Mouse (Mus musculus) embryonic facial prominence, embryonic 12.5 days (tissue): ENCODE results near the gene Vmp1. TPM values are rescaled to one million over a fixed set of nuclear protein-coding genes. Genes with fewer than 3 reads are reported as not detected.

ENCODE experiments used
- ATAC-seq: fragments of 200-750 bp; cut with Nextera tagmentation; 2 replicates; pipeline ENCODE4 v1.8.0; 2017; ENCODE audit not compliant: insufficient number of reproducible peaks, insufficient read depth, low FRiP score, low TSS enrichment
- H3K27ac ChIP-seq: fragments of 300-500 bp; sonication (generic); 2 replicates; pipeline ENCODE4 v1.5.1; 2016; ENCODE audit warnings: mild to moderate bottlenecking
- H3K27me3 ChIP-seq: fragments of 300-500 bp; sonication (generic); 2 replicates; pipeline ENCODE4 v1.6.1; 2016; ENCODE audit warnings: mild to moderate bottlenecking, moderate library complexity
- H3K36me3 ChIP-seq: fragments of 300-500 bp; sonication (generic); 2 replicates; pipeline ENCODE4 v1.6.1; 2016; ENCODE audit warnings: mild to moderate bottlenecking
- H3K4me1 ChIP-seq: fragments of 300-500 bp; sonication (generic); 2 replicates; pipeline ENCODE4 v1.6.1; 2016
- H3K4me2 ChIP-seq: fragments of 300-500 bp; sonication (generic); replicated peaks from 2 replicates; pipeline ENCODE4 v1.6.1; 2016; ENCODE audit warnings: mild to moderate bottlenecking, moderate library complexity
- H3K4me3 ChIP-seq: fragments of 300-500 bp; sonication (generic); 2 replicates; pipeline ENCODE4 v1.5.1; 2016; ENCODE audit warnings: mild to moderate bottlenecking
- H3K9ac ChIP-seq: fragments of 300-500 bp; sonication (generic); 2 replicates; pipeline ENCODE4 v1.6.1; 2016; ENCODE audit warnings: mild to moderate bottlenecking, moderate library complexity
- H3K9me3 ChIP-seq: fragments of 300-500 bp; sonication (generic); 2 replicates; pipeline ENCODE4 v1.6.1; 2016; ENCODE audit warnings: mild to moderate bottlenecking, moderate library complexity
- WGBS: fragments of 180-500 bp; shearing (Covaris S2); methylation state at CpG from one replicate; pipeline ENCODE4 v1.1.7; 2016; 5-methylcytosine and 5-hydroxymethylcytosine counted together
- microRNA counts: library from miRNA; unstranded; fragments of <30 nt; microRNA quantifications from one replicate; lab custom pipeline; 2017
- microRNA-seq: library from miRNA; unstranded; fragments of <30 nt; microRNA quantifications from one replicate; pipeline ENCODE4, GENCODE M21; 2017
- polyA plus RNA-seq: library from polyadenylated mRNA; unstranded; fragments of >200 nt; fragmentation: Nextera tagmentation; extraction: Ambion mirVana; gene quantifications from 2 replicates; pipeline ENCODE4 v1.2.1, GENCODE M21; 2016

The Vmp1 gene
- polyA plus RNA-seq, 1 experiment from 2014 or later, result 84.7 TPM

DNA sequence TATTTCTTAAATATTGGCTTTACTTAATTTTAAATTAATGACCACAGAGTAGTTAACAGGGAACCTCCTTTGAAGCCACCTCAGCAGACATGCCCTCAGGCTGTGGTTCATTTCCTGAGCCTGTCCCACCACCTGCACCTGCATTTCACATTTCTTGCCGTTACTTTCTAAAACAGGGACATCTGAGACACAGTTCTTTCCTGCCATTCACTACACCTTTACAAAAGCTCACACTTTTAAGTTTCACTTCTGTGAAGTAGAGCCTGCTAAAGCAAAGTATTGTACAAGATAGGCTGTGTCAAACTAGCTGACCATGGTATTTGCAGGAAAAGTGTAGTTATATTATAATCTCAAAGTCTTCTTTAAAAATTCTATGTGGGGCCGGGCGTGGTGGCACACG lies 144.8 kb downstream of the Vmp1 start:
- H3K4me2 ChIP-seq, result no peak overlapping the region
- H3K27ac ChIP-seq, result no peak overlapping the region
- peaks cover 6% of the 10 kb centered on the region; the same call in 1 of the 2 replicates for H3K36me3 ChIP-seq
- no peak overlapping the region for H3K9ac ChIP-seq
- H3K4me3 ChIP-seq, result no peak overlapping the region
- peaks cover 14% of the 10 kb centered on the region for H3K4me1 ChIP-seq
- H3K27me3 ChIP-seq, result no peaks in the 10 kb centered on the region
- H3K9me3 ChIP-seq, result no peaks in the 10 kb centered on the region
- 86% methylated on average over 4 of the region's 4 CpGs for WGBS
- ATAC-seq, result no peak

DNA sequence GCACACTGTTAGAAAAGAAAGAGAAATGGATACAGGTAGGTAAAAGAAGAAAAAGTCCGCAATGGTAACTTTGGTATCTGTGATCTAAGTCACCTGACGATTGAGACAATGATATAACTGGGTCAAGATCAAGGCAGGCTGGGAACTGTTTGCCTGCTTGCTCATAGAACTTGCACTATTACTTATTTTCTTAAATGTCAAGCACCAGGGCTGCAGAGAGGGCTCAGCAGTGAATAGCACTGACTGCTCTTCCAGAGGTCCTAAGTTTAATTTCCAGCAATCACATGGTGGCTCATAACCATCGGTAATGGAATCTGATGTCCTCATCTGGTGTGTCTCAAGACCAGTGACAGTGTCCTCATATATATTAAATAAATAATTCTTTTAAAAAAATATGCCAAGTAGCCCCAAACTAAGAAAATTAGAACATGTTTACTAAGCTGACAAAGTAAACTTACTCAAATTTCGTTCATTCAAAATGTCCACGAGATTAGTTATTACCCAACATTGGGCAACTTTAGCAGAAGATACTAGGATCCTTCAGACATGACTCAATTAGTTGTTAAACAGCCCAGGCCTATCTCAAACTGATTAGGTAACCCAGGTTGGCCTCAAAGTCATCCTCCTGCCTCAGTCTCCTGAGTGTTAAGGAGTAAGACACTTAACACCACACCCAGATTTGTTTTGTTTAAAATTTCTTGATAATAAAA lies 149.3 kb downstream of the Vmp1 start:
- Histone ChIP-seq H3K9me3 (no peaks in the 10 kb centered on the region), H3K4me1 (no peaks in the 10 kb centered on the region), H3K27ac (no peak overlapping the region), H3K4me3 (no peak overlapping the region), H3K4me2 (no peak overlapping the region), H3K9ac (no peak overlapping the region), H3K36me3 (peaks cover 24% of the 10 kb centered on the region; the same call in 1 of the 2 replicates), H3K27me3 (no peaks in the 10 kb centered on the region)
- ATAC-seq, result no peak
- WGBS, result 93% methylated on average over 5 of the region's 5 CpGs

MicroRNAs encoded within 50 kb of the gene (microRNA counts, 519-probe panel; counts per million panel counts)
- microRNA mmu-miR-21 (lab: Ali Mortazavi, UCI), result 4,493 counts per million, percentile 82 among the panel's probes with 10 or more counts

Small RNA genes lying within 50 kb of the gene (microRNA-seq; reads per million reads assigned to microRNA genes)
- 8,376 reads per million, percentile 94 among the genes with 10 or more reads in this experiment for gene Mir21a

Other genes with a start within 250 kb of the Vmp1 start
- gene Rnft1, start 199.2 kb downstream of the Vmp1 start, polyA plus RNA-seq, result 31.1 and 32.8 TPM in 2 replicates
- gene Rps6kb1, start 139.0 kb downstream of the Vmp1 start, polyA plus RNA-seq, result 72.7 and 74.9 TPM in 2 replicates
- 11.2 and 14.0 TPM in 2 replicates for gene Tubd1, start 138.8 kb downstream of the Vmp1 start, polyA plus RNA-seq
- 39.5 and 41.4 TPM in 2 replicates for gene Ptrh2, start 149 bp upstream of the Vmp1 start, polyA plus RNA-seq
- gene Cltc, start 73.7 kb upstream of the Vmp1 start, polyA plus RNA-seq, result 127 and 135 TPM in 2 replicates
- gene Dhx40, start 123.9 kb upstream of the Vmp1 start, polyA plus RNA-seq, result 29.0 and 31.2 TPM in 2 replicates